25 mouse cellular contexts compared by ENCODE assay signal in genomic region chr7:135728038-135728437, GRCm38 (mm10). TPM values are rescaled to one million over a fixed set of nuclear protein-coding genes. Genes with fewer than 3 reads are reported as not detected.
DNase-seq lines count a peak whose midpoint lies in the region; ATAC-seq and TF ChIP-seq lines count a peak whose summit lies in the region.
"Had no signal": no experiment of that assay in that cellular context is flagged by ENCODE, and none has a peak within 500 bp of the region (broad histone marks: within the 10 kb centered on the region; RNA-seq: fewer than 3 reads in every experiment).

No protein-coding gene starts in this region.

- WGBS in liver, adult 2 months = 67% methylated on average over 12 of the region's 12 CpGs
- 88% methylated on average over 12 of the region's 12 CpGs for WGBS in liver, embryonic 12.5 days (ENCODE audit: insufficient replicate concordance)
- WGBS in lung, postnatal 0 days = 61% methylated on average over 12 of the region's 12 CpGs
- 63% methylated on average over 12 of the region's 12 CpGs for WGBS in lung, adult 2 months

- peak; percentile 36 for DNase-seq in heart, adult 11 months
- DNase-seq in heart, adult 8-10 months (ENCODE audit: low spot score) = no peak
- DNase-seq in liver, adult 2 months (ENCODE audit: extremely low read depth, low read depth, low spot score) = peak; percentile 60
- DNase-seq in lung, postnatal 0 days (ENCODE audit: low spot score) = peak; percentile 54
- DNase-seq in lung, adult 2 months = no peak
- peak; percentile 69 for DNase-seq in fibroblast of lung, adult 2 months (ENCODE audit: low read depth)
- DNase-seq: adrenal gland, adult 8-10 months; adrenal gland, postnatal 14 days; adrenal gland, postnatal 36 days; B cell, adult 2 months; cerebellum, adult 11-12 months; cerebellum, adult 2 months; cerebellum, adult 9-10 months; cerebellum, postnatal 10 days; cerebellum, postnatal 25 days had no signal

- no peak for ATAC-seq in liver, embryonic 12.5 days
- ATAC-seq in lung, postnatal 0 days = peak; percentile 53
- ATAC-seq: activated CD4-positive, CD25-positive, alpha-beta regulatory T cell, adult 4 months; CD4-positive, CD25-positive, alpha-beta regulatory T cell, adult 4 months; forebrain, embryonic 14.5 days; Patski had no signal

- TF ChIP-seq CTCF in liver, adult 2 months (IDR thresholded peaks at IDR 0.05; ENCODE audit: low read depth, low read length) = no peak
- no peak for TF ChIP-seq CTCF in lung, postnatal 0 days (IDR thresholded peaks at IDR 0.05)
- no peak for TF ChIP-seq CTCF in lung, adult 2 months (IDR thresholded peaks at IDR 0.05; ENCODE audit: insufficient read depth, low read length)

- H3K4me3 ChIP-seq in liver, adult 2 months (ENCODE audit: insufficient read depth, low read depth, low read length) = no peak overlapping the region
- H3K4me3 ChIP-seq in liver, embryonic 12.5 days = no peak overlapping the region
- no peak overlapping the region for H3K4me3 ChIP-seq in lung, postnatal 0 days (ENCODE audit: low read depth, low read length)
- H3K4me3 ChIP-seq in lung, adult 2 months (replicated peaks; ENCODE audit: extremely low read depth, low read depth, low read length) = no peak overlapping the region
- H3K4me3 ChIP-seq: embryonic facial prominence, embryonic 10.5 days; embryonic facial prominence, embryonic 12.5 days; forebrain, embryonic 10.5 days; forebrain, embryonic 12.5 days had no signal

- no peak overlapping the region for H3K4me2 ChIP-seq in liver, embryonic 12.5 days
- H3K4me2 ChIP-seq in lung, postnatal 0 days (replicated peaks; ENCODE audit: low read depth, low read length) = no peak overlapping the region
- H3K4me2 ChIP-seq: embryonic facial prominence, embryonic 12.5 days; forebrain, embryonic 12.5 days had no signal

- TF ChIP-seq EP300 in lung, postnatal 0 days (IDR thresholded peaks at IDR 0.05) = no peak

- TF ChIP-seq POLR2A in liver, adult 2 months (IDR thresholded peaks at IDR 0.05; ENCODE audit: extremely low read depth, insufficient read depth, low read length) = no peak
- no peak for TF ChIP-seq POLR2A in lung, adult 2 months (IDR thresholded peaks at IDR 0.05; ENCODE audit: borderline replicate concordance, extremely low read depth, low read depth, low read length)

- H3K36me3 ChIP-seq in liver, adult 2 months (ENCODE audit: control insufficient read depth, insufficient read depth, low read length) = no peaks in the 10 kb centered on the region
- no peaks in the 10 kb centered on the region for H3K36me3 ChIP-seq in liver, embryonic 12.5 days
- no peaks in the 10 kb centered on the region for H3K36me3 ChIP-seq in lung, postnatal 0 days (ENCODE audit: insufficient read depth, low read length)
- H3K36me3 ChIP-seq: embryonic facial prominence, embryonic 10.5 days; embryonic facial prominence, embryonic 12.5 days; forebrain, embryonic 10.5 days; forebrain, embryonic 12.5 days; G1E had no signal

- peaks cover 5% of the 10 kb centered on the region; the same call in 1 of the 2 replicates for H3K4me1 ChIP-seq in liver, adult 2 months (ENCODE audit: control insufficient read depth, insufficient read depth, low read length)
- H3K4me1 ChIP-seq in liver, embryonic 12.5 days = peaks cover 14% of the 10 kb centered on the region
- H3K4me1 ChIP-seq in lung, postnatal 0 days (ENCODE audit: insufficient read depth, low read depth, low read length) = no peaks in the 10 kb centered on the region
- H3K4me1 ChIP-seq in lung, adult 2 months (ENCODE audit: control insufficient read depth, insufficient read depth, low read length) = peaks cover 2% of the 10 kb centered on the region; the same call in 1 of the 2 replicates
- H3K4me1 ChIP-seq: embryonic facial prominence, embryonic 10.5 days; embryonic facial prominence, embryonic 12.5 days; forebrain, embryonic 10.5 days; forebrain, embryonic 12.5 days had no signal

- no peaks in the 10 kb centered on the region for H3K27me3 ChIP-seq in liver, adult 2 months (ENCODE audit: control insufficient read depth, insufficient read depth, low read length)
- H3K27me3 ChIP-seq in liver, embryonic 12.5 days (replicated peaks) = peaks cover 6% of the 10 kb centered on the region; the same call in 1 of the 2 replicates
- H3K27me3 ChIP-seq in lung, postnatal 0 days (replicated peaks; ENCODE audit: insufficient read depth, low read length) = no peaks in the 10 kb centered on the region
- H3K27me3 ChIP-seq: embryonic facial prominence, embryonic 12.5 days; forebrain, embryonic 12.5 days; Patski had no signal

- no peak overlapping the region for H3K9ac ChIP-seq in liver, adult 2 months (ENCODE audit: low read depth, low read length)
- H3K9ac ChIP-seq in liver, embryonic 12.5 days = no peak overlapping the region
- no peak overlapping the region for H3K9ac ChIP-seq in lung, postnatal 0 days (replicated peaks; ENCODE audit: low read depth)
- H3K9ac ChIP-seq: embryonic facial prominence, embryonic 12.5 days; forebrain, embryonic 12.5 days had no signal

- H3K79me2 ChIP-seq in liver, adult 2 months (ENCODE audit: control insufficient read depth, insufficient read depth, low read length) = no peaks in the 10 kb centered on the region

- H3K27ac ChIP-seq in liver, adult 2 months (replicated peaks; ENCODE audit: insufficient read depth, low read depth, low read length) = no peak overlapping the region
- no peak overlapping the region for H3K27ac ChIP-seq in liver, embryonic 12.5 days
- H3K27ac ChIP-seq in lung, postnatal 0 days (ENCODE audit: low read length) = no peak overlapping the region
- H3K27ac ChIP-seq: embryonic facial prominence, embryonic 10.5 days; embryonic facial prominence, embryonic 12.5 days; forebrain, embryonic 10.5 days; forebrain, embryonic 12.5 days had no signal

- no peaks in the 10 kb centered on the region for H3K9me3 ChIP-seq in liver, embryonic 12.5 days (replicated peaks)
- H3K9me3 ChIP-seq in lung, postnatal 0 days (ENCODE audit: low read length) = no peaks in the 10 kb centered on the region
- H3K9me3 ChIP-seq: embryonic facial prominence, embryonic 10.5 days; embryonic facial prominence, embryonic 12.5 days; forebrain, embryonic 10.5 days; forebrain, embryonic 12.5 days; G1E had no signal

RNA-seq across cellular contexts. Expression of gene Mki67, which starts 11.9 kb away (rescaled TPM):
- total RNA-seq in heart, adult 8-10 months (2022) = 1 to 10 TPM in 1 of 4 experiments, under 1 TPM in 3; 0.41 to 2.4 (median 0.83) TPM
- total RNA-seq in liver, adult 2 months (2014; rRNA removed) = 0.65 and 1.6 TPM in 2 replicates
- 0.02 and 0.05 TPM in 2 replicates for polyA plus RNA-seq in liver, adult 2 months (2012; rRNA removed)
- polyA plus RNA-seq in liver, embryonic 12.5 days (2016; fragmentation: Nextera tagmentation; extraction: Ambion mirVana) = 108 and 118 TPM in 2 replicates
- 2.8 and 4.7 TPM in 2 replicates for polyA plus RNA-seq in lung, postnatal 0 days (2015; fragmentation: Nextera tagmentation; extraction: Ambion mirVana)
- 0.32 and 0.73 TPM in 2 replicates for polyA plus RNA-seq in lung, adult 2 months (2012; rRNA removed)

Comparison
In these comparisons a context has a peak if more than half of its experiments do, and no peak if none do; other contexts are left out.
1. DNase-seq: peak in heart, adult 11 months (single experiment), liver, adult 2 months (single experiment), lung, postnatal 0 days (single experiment) and fibroblast of lung, adult 2 months (single experiment); none in heart, adult 8-10 months (single experiment) and lung, adult 2 months (single experiment).
2. RNA of gene Mki67, which starts 11.9 kb away (polyA plus RNA-seq): 108 to 118 TPM in liver, embryonic 12.5 days; 2.8 to 4.7 TPM in lung, postnatal 0 days, 0.32 to 0.73 TPM in lung, adult 2 months and 0.02 to 0.05 TPM in liver, adult 2 months; every median in the first group is over 10 times any median in the second.